Mouse (Mus musculus) hindbrain, embryonic 11.5 days (tissue): ENCODE results near the gene Phf12. TPM values are rescaled to one million over a fixed set of nuclear protein-coding genes. Genes with fewer than 3 reads are reported as not detected.

Experiments
- microRNA counts: library from miRNA; unstranded; fragments of <30 nt; microRNA quantifications from one replicate; lab custom pipeline; 2015
- polyA plus RNA-seq: library from polyadenylated mRNA; unstranded; fragments of >200 nt; fragmentation: Nextera tagmentation; extraction: Ambion mirVana; gene quantifications from 2 replicates; pipeline ENCODE4 v1.2.1, GENCODE M21; 2014

Gene Phf12
- polyA plus RNA-seq, 1 experiment from 2014 or later: 20.2 TPM

MicroRNAs encoded within 50 kb of the gene (microRNA counts, 519-probe panel; counts per million panel counts)
- microRNA mmu-miR-144 (lab: Ali Mortazavi, UCI): 4,517 counts per million, percentile 48 among the panel's probes with 10 or more counts
- microRNA mmu-miR-451 (lab: Ali Mortazavi, UCI): 2,982 counts per million, percentile 15 among the panel's probes with 10 or more counts

Other genes with a start within 250 kb of the Phf12 start
- 22.7 and 29.2 TPM in 2 replicates for gene Myo18a, start 219.5 kb upstream of the Phf12 start, polyA plus RNA-seq
- 0.74 and 0.96 TPM in 2 replicates for gene Gm10277, start 195.0 kb upstream of the Phf12 start, polyA plus RNA-seq
- 7.6 and 8.6 TPM in 2 replicates for gene Pipox, start 88.7 kb upstream of the Phf12 start, polyA plus RNA-seq
- gene Sez6, start 52.0 kb upstream of the Phf12 start, polyA plus RNA-seq: 13.3 TPM in 2 replicates
- gene Dhrs13, start 49.5 kb downstream of the Phf12 start, polyA plus RNA-seq: 20.0 and 21.0 TPM in 2 replicates
- gene Flot2, start 55.2 kb downstream of the Phf12 start, polyA plus RNA-seq: 56.3 and 60.0 TPM in 2 replicates
- gene Eral1, start 97.6 kb downstream of the Phf12 start, polyA plus RNA-seq: 31.9 and 37.2 TPM in 2 replicates
- gene Fam222b, start 111.9 kb downstream of the Phf12 start, polyA plus RNA-seq: 24.3 and 24.4 TPM in 2 replicates
- 73.6 and 92.0 TPM in 2 replicates for gene Traf4, start 182.8 kb downstream of the Phf12 start, polyA plus RNA-seq
- 5.2 and 7.0 TPM in 2 replicates for gene Nek8, start 193.9 kb downstream of the Phf12 start, polyA plus RNA-seq
- gene Tlcd1, start 194.0 kb downstream of the Phf12 start, polyA plus RNA-seq: 6.8 and 9.5 TPM in 2 replicates
- gene Rpl23a, start 200.8 kb downstream of the Phf12 start, polyA plus RNA-seq: 1,168 and 1,191 TPM in 2 replicates
- 57.7 and 69.3 TPM in 2 replicates for gene Rab34, start 205.7 kb downstream of the Phf12 start, polyA plus RNA-seq
- gene Proca1, start 210.6 kb downstream of the Phf12 start, polyA plus RNA-seq: 1.0 and 1.2 TPM in 2 replicates